Mouse (Mus musculus) forebrain, embryonic 16.5 days (tissue): Measurements from ENCODE around the gene Rasl10a. TPM values are rescaled to one million over a fixed set of nuclear protein-coding genes. Genes with fewer than 3 reads are reported as not detected.
"Not testable (repeated sequence)": the region's sequence is repeated elsewhere in the genome, so short reads cannot be mapped to it uniquely, and the experiment has no call there.

ENCODE experiments used
- ATAC-seq: fragments of 200-750 bp; cut with Nextera tagmentation; 2 replicates; pipeline ENCODE4 v1.8.0; 2017; ENCODE audit warnings: mild to moderate bottlenecking, moderate library complexity
- H3K27ac ChIP-seq: fragments of 300-500 bp; sonication (generic); 2 replicates; pipeline ENCODE4 v1.5.1; 2014; ENCODE audit warnings: low read length, control low read depth
- H3K27me3 ChIP-seq: fragments of 300-500 bp; sonication (generic); replicated peaks from 2 replicates; pipeline ENCODE4 v1.6.1; 2014; ENCODE audit warnings: low read length; ENCODE audit not compliant: control insufficient read depth, insufficient read depth
- H3K36me3 ChIP-seq: fragments of 300-500 bp; sonication (generic); 2 replicates; pipeline ENCODE4 v1.6.1; 2014; ENCODE audit not compliant: control insufficient read depth, insufficient read depth
- H3K4me1 ChIP-seq: fragments of 300-500 bp; sonication (generic); replicated peaks from 2 replicates; pipeline ENCODE4 v1.6.1; 2014; ENCODE audit warnings: low read length; ENCODE audit not compliant: control insufficient read depth, insufficient read depth
- H3K4me2 ChIP-seq: fragments of 300-500 bp; sonication (generic); 2 replicates; pipeline ENCODE4 v1.6.1; 2014; ENCODE audit warnings: mild to moderate bottlenecking, low read length, control low read depth
- H3K4me3 ChIP-seq: fragments of 300-500 bp; sonication (generic); replicated peaks from 2 replicates; pipeline ENCODE4 v1.5.1; 2014; ENCODE audit warnings: mild to moderate bottlenecking, low read length, control low read depth
- H3K9ac ChIP-seq: fragments of 300-500 bp; sonication (generic); replicated peaks from 2 replicates; pipeline ENCODE4 v1.6.1; 2014; ENCODE audit warnings: low read depth, low read length, control low read depth
- H3K9me3 ChIP-seq: fragments of 300-500 bp; sonication (generic); 2 replicates; pipeline ENCODE4 v1.6.1; 2016; ENCODE audit warnings: low read length; ENCODE audit not compliant: control insufficient read depth
- WGBS: fragments of 180-500 bp; shearing (Covaris S2); extraction: QIAGEN DNeasy Blood & Tissue Kit; methylation state at CpG from one replicate; pipeline ENCODE4 v1.1.7; 2014; 5-methylcytosine and 5-hydroxymethylcytosine counted together
- polyA plus RNA-seq: library from polyadenylated mRNA; unstranded; fragments of >200 nt; fragmentation: Nextera tagmentation; extraction: Ambion mirVana; gene quantifications from 2 replicates; pipeline ENCODE4 v1.2.1, GENCODE M21; 2015

Gene Rasl10a
- polyA plus RNA-seq, 1 experiment from 2014 or later, result 0.76 TPM

DNA sequence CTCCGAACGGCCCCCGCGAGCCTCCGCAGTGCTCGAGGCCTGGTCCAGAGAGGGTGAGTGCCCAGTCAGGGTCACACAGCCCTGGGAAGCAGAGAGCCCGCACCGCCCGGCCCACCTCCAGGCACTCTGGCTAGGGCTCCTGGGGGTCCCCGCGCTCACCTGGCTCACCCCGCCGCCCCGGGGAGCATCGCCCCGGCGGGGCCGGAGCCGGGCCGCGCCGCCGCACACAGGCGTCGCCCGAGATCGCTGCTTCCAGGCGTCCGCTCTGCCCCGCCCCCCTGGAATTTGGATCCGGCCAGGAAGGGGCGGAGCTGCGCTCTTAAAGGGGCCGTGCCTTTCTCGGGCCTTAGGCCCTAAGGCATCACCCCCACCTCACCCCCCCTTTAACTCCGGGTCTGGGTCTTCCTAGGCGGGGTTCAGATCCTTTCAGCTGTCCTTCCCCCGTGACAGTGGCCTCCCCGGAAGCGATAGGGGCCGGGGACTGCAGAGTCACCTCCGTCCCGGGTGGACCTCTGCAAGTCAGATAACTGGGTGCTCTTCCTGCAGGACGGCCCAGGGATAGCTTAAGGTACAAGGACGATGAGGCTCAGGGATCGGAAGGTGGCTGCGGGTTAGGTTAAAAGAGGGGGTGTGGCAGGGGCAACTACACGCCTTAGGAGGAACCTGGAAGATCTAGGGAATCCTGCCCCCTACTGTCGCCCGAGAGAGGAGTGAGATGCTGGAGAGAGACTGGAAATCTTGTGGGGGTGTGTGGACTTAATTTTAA, 7.3 kb downstream of the Rasl10a start, which contains the start of gene Gas2l1:
Gene Gas2l1 (minus strand): TSS at position 272 of the 766 bp plus-strand sequence.
- peak within 1 kb of the TSS; percentile 96 for H3K4me2 ChIP-seq
- H3K36me3 ChIP-seq, result peaks cover 18% of the 10 kb centered on the region
- H3K4me3 ChIP-seq, result peak within 1 kb of the TSS; percentile 72
- H3K27me3 ChIP-seq, result peaks cover 31% of the 10 kb centered on the region
- peaks cover 44% of the 10 kb centered on the region for H3K4me1 ChIP-seq
- H3K9ac ChIP-seq, result peak within 1 kb of the TSS; percentile 85
- H3K9me3 ChIP-seq, result no peaks in the 10 kb centered on the region
- H3K27ac ChIP-seq, result no peak within 1 kb of the TSS
- ATAC-seq, result peak; percentile 86
- under 1% methylated on average over 50 of the region's 50 CpGs for WGBS

DNA sequence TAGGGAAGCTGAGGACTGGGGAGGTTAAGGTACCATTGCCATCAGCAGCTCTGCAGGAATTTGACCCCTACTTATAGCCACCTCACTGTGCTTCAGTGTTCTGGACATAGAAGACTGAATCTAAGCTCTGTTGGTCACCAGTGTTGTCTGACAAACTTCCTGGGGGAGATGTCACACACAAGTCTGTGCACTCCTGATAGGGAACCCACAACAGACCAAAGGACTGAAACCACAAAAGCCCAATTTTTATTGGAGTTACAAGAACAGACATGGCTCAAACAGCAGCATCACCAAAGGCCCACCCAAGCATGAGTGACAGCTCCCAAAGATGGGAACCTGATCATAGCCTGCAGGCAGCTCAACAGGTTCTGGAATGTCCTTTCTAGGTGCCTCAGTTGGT, 9.1 kb downstream of the Rasl10a start:
- no peaks in the 10 kb centered on the region for H3K9me3 ChIP-seq
- H3K9ac ChIP-seq, result no peak overlapping the region
- no peak for ATAC-seq
- H3K4me2 ChIP-seq, result no peak overlapping the region
- peaks cover 32% of the 10 kb centered on the region for H3K4me1 ChIP-seq
- H3K4me3 ChIP-seq, result no peak overlapping the region
- peaks cover 18% of the 10 kb centered on the region for H3K27me3 ChIP-seq
- H3K36me3 ChIP-seq, result peaks cover 29% of the 10 kb centered on the region
- no peak overlapping the region for H3K27ac ChIP-seq

DNA sequence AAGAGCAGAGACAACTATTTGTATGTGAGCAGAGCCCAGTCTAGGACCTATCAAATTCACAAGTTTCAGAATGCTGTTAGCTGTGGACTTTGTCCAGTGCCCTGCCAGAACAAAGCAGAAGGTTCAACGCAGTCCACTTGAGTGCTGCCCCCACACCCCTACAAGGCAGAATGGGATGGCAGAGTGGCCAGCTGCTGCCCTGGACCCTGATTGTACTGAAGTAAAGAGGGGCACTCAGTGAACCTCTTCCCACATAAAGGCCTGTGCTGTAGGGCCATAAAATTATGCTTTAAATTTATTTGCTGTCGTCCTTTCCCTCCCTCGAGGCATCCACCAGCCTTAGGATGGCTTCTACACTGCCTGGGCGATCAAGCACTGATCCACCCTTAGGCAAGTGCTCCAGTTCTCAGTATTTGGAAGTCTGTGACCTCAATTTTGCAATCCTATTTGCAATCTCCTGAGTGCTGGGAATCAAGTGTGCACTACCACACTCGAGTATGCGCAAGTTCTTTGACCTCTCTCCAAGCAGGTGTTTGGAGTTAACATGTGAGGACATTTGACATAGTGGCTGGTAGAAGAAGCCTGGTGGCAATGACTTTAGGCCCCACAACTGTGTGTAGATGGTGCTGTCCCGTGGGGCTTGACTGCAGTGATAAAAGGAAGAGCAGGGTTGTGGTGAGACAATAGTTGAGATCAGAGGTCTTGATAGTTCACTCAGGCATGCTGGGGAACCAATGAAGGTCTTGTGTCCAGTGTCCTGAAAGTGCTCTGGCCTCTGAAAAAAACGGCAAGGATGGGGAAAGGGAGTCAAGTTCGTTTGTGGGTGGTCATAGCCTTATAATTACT, 10.4 kb downstream of the Rasl10a start:
- 83% methylated on average over 9 of the region's 9 CpGs for WGBS
- Histone ChIP-seq H3K27me3 (peaks cover 6% of the 10 kb centered on the region; the same call in 1 of the 2 replicates), H3K4me1 (peaks cover 19% of the 10 kb centered on the region), H3K27ac (no peak overlapping the region), H3K9me3 (no peaks in the 10 kb centered on the region), H3K36me3 (peaks cover 39% of the 10 kb centered on the region), H3K4me3 (no peak overlapping the region), H3K9ac (no peak overlapping the region), H3K4me2 (no peak overlapping the region)
- ATAC-seq, result no peak

- Histone ChIP-seq H3K4me1 (no peaks in the 10 kb centered on the region), H3K9ac (no peak overlapping the region), H3K27ac (no peak overlapping the region), H3K4me3 (no peak overlapping the region), H3K36me3 (peaks cover 43% of the 10 kb centered on the region), H3K4me2 (no peak overlapping the region), H3K27me3 (no peaks in the 10 kb centered on the region), H3K9me3 (no peaks in the 10 kb centered on the region)
- WGBS, result 60% methylated on average over 4 of the region's 4 CpGs
- peak; percentile 38; the same call in 1 of the 2 replicates for ATAC-seq
Observed at GRCm38 (mm10) chr11:5074882-5075281, 17.0 kb downstream of the Rasl10a start.

DNA sequence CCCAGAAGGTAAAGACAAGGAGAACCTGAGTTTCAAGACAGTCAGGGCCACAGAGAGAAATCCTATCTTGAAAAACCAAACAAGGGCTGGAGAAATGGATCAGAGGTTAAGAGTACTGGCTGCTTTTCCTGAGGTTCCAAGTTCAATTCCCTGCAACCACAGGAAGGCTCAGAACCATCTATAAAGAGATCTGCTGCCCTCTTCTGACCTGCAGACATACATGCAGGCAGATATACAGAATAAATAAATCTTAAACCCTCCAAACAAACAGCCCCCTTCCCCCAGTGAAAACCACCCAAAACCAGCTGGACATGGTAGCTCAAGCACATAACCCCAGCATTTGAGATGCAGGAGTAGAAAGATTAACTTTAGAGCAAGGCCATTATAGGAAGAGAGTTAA, 17.8 kb downstream of the Rasl10a start:
- H3K36me3 ChIP-seq, result peaks cover 42% of the 10 kb centered on the region

DNA sequence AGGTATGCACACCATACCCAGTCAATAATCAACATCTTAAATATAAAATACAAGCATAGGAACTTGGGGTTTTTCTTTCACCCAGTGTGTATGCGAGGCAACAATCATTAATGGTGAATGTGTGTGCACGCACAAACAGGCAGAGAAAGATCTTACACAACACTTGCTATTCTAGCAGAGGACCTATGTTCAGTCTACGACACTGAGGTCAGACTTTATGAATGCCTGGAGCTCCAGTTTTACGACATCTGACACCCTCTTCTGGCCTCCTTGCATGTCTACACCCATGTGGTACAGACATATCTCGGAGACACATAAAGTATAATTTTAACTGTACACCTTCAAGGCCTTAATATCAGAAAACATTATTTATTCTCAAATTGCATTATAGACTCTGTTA, 18.9 kb downstream of the Rasl10a start:
- H3K9ac ChIP-seq, H3K4me2 ChIP-seq, H3K4me1 ChIP-seq, H3K27ac ChIP-seq, ATAC-seq, H3K27me3 ChIP-seq, H3K4me3 ChIP-seq, H3K9me3 ChIP-seq: not testable (repeated sequence)
- peaks cover 38% of the 10 kb centered on the region for H3K36me3 ChIP-seq
- 91% methylated on average over 4 of the region's 5 CpGs for WGBS

More for the DNA sequence above, 17.8 kb downstream of the Rasl10a start:
- no peaks in the 10 kb centered on the region for H3K27me3 ChIP-seq
- H3K4me1 ChIP-seq, result no peaks in the 10 kb centered on the region
- no peak overlapping the region for H3K27ac ChIP-seq
- no peak overlapping the region for H3K9ac ChIP-seq
- ATAC-seq, result no peak
- H3K4me3 ChIP-seq, result no peak overlapping the region
- no peaks in the 10 kb centered on the region for H3K9me3 ChIP-seq
- no peak overlapping the region for H3K4me2 ChIP-seq

GRCm38 (mm10) chr11:5089147-5089546, 31.2 kb downstream of the Rasl10a start:
- Histone ChIP-seq H3K4me2 (no peak overlapping the region), H3K4me3 (no peak overlapping the region), H3K9ac (no peak overlapping the region), H3K27me3 (no peaks in the 10 kb centered on the region), H3K36me3 (peaks cover 54% of the 10 kb centered on the region), H3K27ac (no peak overlapping the region), H3K9me3 (no peaks in the 10 kb centered on the region), H3K4me1 (no peaks in the 10 kb centered on the region)
- ATAC-seq, result no peak
- 94% methylated on average over 1 of the region's 1 CpGs for WGBS

GRCm38 (mm10) chr11:5091706-5092105, 33.8 kb downstream of the Rasl10a start:
- Histone ChIP-seq H3K27ac (no peak overlapping the region), H3K27me3 (no peaks in the 10 kb centered on the region), H3K4me2 (no peak overlapping the region), H3K9me3 (no peaks in the 10 kb centered on the region), H3K4me3 (no peak overlapping the region), H3K9ac (no peak overlapping the region), H3K4me1 (peaks cover 11% of the 10 kb centered on the region), H3K36me3 (peaks cover 35% of the 10 kb centered on the region)
- 41% methylated on average over 2 of the region's 2 CpGs for WGBS
- no peak for ATAC-seq

- H3K4me2 ChIP-seq, result no peak overlapping the region
- ATAC-seq, result no peak
- no peak overlapping the region for H3K9ac ChIP-seq
- H3K4me3 ChIP-seq, result no peak overlapping the region
- H3K27ac ChIP-seq, result no peak overlapping the region
- 70% methylated on average over 5 of the region's 5 CpGs for WGBS
- no peaks in the 10 kb centered on the region for H3K27me3 ChIP-seq
- peaks cover 6% of the 10 kb centered on the region; the same call in 1 of the 2 replicates for H3K36me3 ChIP-seq
- H3K9me3 ChIP-seq, result no peaks in the 10 kb centered on the region
- peaks cover 27% of the 10 kb centered on the region for H3K4me1 ChIP-seq
Observed at GRCm38 (mm10) chr11:5095877-5096276, 37.9 kb downstream of the Rasl10a start.
